Mouse (Mus musculus): ENCODE measurements around the gene Hoxb1.

DNA sequence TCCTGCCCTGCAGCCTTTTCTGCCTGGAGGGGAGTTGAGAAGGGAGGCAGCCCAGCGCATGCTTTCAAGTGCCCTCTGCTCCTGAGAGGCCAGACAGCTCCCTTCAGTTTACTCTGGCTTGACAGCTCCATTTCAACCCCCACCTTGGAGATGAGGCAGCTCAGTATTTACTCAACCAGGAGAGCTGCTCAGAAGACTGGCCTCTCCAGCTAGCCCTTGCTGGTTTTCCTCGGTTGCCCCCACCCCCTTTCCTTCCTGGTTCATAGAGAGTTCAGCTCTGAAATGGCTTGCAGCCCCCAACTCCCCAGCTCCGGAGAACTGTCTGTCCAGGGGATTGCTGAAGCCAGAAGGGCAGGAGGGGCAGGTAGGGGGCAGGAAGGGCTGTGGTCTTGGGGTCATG is 7.0 kb downstream of the Hoxb1 start:
- TF ChIP-seq CTCF (IDR thresholded peaks at IDR 0.05; ENCODE audit: low read depth), result no peak
- TF ChIP-seq EP300 (optimal IDR thresholded peaks at IDR 0.05), result no peak
